Mouse (Mus musculus) forebrain, postnatal 0 days (tissue): ENCODE data around the gene Mrc1. TPM values are rescaled to one million over a fixed set of nuclear protein-coding genes. Genes with fewer than 3 reads are reported as not detected.

Experiments used
- ATAC-seq: fragments of 200-750 bp; cut with Nextera tagmentation; 2 replicates; pipeline ENCODE4 v1.8.0; 2017; ENCODE audit warnings: mild to moderate bottlenecking, moderate library complexity
- DNase-seq: peaks from one replicate; pipeline ENCODE4 v3.0.0-alpha.2; 2015
- H3K27ac ChIP-seq: fragments of 300-500 bp; sonication (generic); 2 replicates; pipeline ENCODE4 v1.5.1; 2014; ENCODE audit warnings: low read depth, mild to moderate bottlenecking, antibody characterized with exemption, low read length, moderate library complexity, mixed read lengths
- H3K27me3 ChIP-seq: fragments of 300-500 bp; sonication (generic); 2 replicates; pipeline ENCODE4 v1.6.1; 2014; ENCODE audit warnings: mild to moderate bottlenecking, low read length, mixed read lengths; ENCODE audit not compliant: insufficient read depth
- H3K36me3 ChIP-seq: fragments of 300-500 bp; sonication (generic); 2 replicates; pipeline ENCODE4 v1.6.1; 2014; ENCODE audit warnings: mild to moderate bottlenecking, moderate library complexity; ENCODE audit not compliant: insufficient read depth
- H3K4me1 ChIP-seq: fragments of 300-500 bp; sonication (generic); 2 replicates; pipeline ENCODE4 v1.6.1; 2014; ENCODE audit warnings: antibody characterized with exemption; ENCODE audit not compliant: insufficient read depth
- H3K4me2 ChIP-seq: fragments of 300-500 bp; sonication (generic); 2 replicates; pipeline ENCODE4 v1.6.1; 2014; ENCODE audit warnings: low read depth, mild to moderate bottlenecking, moderate library complexity
- H3K4me3 ChIP-seq: fragments of 300-500 bp; sonication (generic); 2 replicates; pipeline ENCODE4 v1.5.1; 2014; ENCODE audit warnings: low read depth, low read length, mixed read lengths
- H3K9ac ChIP-seq: fragments of 300-500 bp; sonication (generic); 2 replicates; pipeline ENCODE4 v1.6.1; 2014; ENCODE audit warnings: mild to moderate bottlenecking
- H3K9me3 ChIP-seq: fragments of 300-500 bp; sonication (generic); 2 replicates; pipeline ENCODE4 v1.6.1; 2016; ENCODE audit warnings: low read length
- CTCF ChIP-seq: sonication (generic); IDR thresholded peaks from 2 replicates; pipeline ENCODE4 v1.5.1; 2016; ENCODE audit warnings: antibody characterized with exemption, control low read depth, low read depth
- WGBS: fragments of 180-500 bp; shearing (Covaris S2); extraction: QIAGEN DNeasy Blood & Tissue Kit; methylation state at CpG from one replicate; pipeline ENCODE4 v1.1.7; 2014; 5-methylcytosine and 5-hydroxymethylcytosine counted together
- polyA plus RNA-seq: library from polyadenylated mRNA; unstranded; fragments of >200 nt; fragmentation: Nextera tagmentation; extraction: Ambion mirVana; gene quantifications from 2 replicates; pipeline ENCODE4 v1.2.1, GENCODE M21; 2015
- total RNA-seq: library from RNA; depleted of rRNA; stranded (reverse); fragments of >200 nt; gene quantifications from 2 replicates; pipeline ENCODE4 v1.2.3, GENCODE M21; 2014

Gene Mrc1
- total and polyA plus RNA-seq, 2 experiments from 2014 or later, result 4.1 to 17.1 TPM

DNA sequence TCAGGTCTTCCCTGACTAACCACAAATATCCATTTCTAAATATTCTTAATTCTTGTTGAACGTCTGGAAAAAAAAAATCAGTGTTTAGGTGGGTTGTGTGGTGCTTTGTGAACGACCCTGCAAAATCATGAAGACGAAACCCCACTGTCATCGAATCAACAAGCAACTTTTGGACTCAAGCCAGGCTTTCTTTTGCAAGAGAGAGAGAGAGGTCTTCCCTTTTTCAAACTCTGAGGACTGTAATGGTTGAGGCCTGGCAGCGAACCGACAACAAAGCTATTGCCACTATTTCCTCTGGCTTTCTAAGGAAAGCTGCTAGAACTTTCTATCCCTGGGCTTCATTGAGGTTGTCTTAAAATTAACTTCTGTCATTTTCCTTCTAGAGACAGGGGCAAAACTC lies 697 bp upstream of the Mrc1 start:
- Histone ChIP-seq H3K4me1 (no peaks in the 10 kb centered on the region), H3K27me3 (no peaks in the 10 kb centered on the region), H3K4me3 (no peak overlapping the region), H3K27ac (no peak overlapping the region), H3K9me3 (no peaks in the 10 kb centered on the region), H3K4me2 (no peak overlapping the region), H3K36me3 (no peaks in the 10 kb centered on the region), H3K9ac (no peak overlapping the region)
- no peak for ATAC-seq
- DNase-seq, result no peak
- TF ChIP-seq CTCF, result no peak
- WGBS, result 57% methylated on average over 6 of the region's 6 CpGs

DNA sequence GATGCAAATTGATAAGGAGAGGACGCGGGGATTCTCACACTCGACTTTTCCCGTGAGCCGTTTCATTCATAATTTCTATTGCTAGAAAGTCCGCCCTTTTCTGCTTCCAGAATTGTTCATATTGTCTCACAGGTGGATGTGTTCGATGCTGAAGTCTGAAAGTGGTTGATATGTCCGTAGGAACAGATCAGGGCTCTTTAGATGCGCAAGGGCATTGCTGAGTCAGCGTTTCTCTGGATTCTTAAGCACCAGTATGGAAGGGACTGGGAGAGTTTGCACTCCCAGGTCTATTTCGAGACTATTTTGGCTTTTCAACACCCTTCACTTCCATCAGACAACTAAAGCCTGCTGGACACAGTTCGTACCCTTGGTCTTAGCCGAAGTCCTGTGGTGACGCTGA lies 787 bp downstream of the Mrc1 start:
- no peaks in the 10 kb centered on the region for H3K27me3 ChIP-seq
- no peak overlapping the region for H3K4me3 ChIP-seq
- no peak overlapping the region for H3K27ac ChIP-seq
- 93% methylated on average over 14 of the region's 14 CpGs for WGBS
- DNase-seq (no peak), ATAC-seq (no peak)
- no peak overlapping the region for H3K4me2 ChIP-seq
- no peaks in the 10 kb centered on the region for H3K9me3 ChIP-seq
- H3K36me3 ChIP-seq, result no peaks in the 10 kb centered on the region
- no peaks in the 10 kb centered on the region for H3K4me1 ChIP-seq
- TF ChIP-seq CTCF, result no peak
- no peak overlapping the region for H3K9ac ChIP-seq

GRCm38 (mm10) chr2:14232897-14233296 lies 3.7 kb downstream of the Mrc1 start:
- no peaks in the 10 kb centered on the region for H3K36me3 ChIP-seq
- no peak overlapping the region for H3K27ac ChIP-seq
- ATAC-seq, result no peak
- no peak overlapping the region for H3K9ac ChIP-seq
- no peaks in the 10 kb centered on the region for H3K9me3 ChIP-seq
- H3K4me1 ChIP-seq, result no peaks in the 10 kb centered on the region
- no peak for DNase-seq
- WGBS, result 84% methylated on average over 1 of the region's 1 CpGs
- H3K27me3 ChIP-seq, result no peaks in the 10 kb centered on the region
- no peak for TF ChIP-seq CTCF
- no peak overlapping the region for H3K4me3 ChIP-seq
- no peak overlapping the region for H3K4me2 ChIP-seq

DNA sequence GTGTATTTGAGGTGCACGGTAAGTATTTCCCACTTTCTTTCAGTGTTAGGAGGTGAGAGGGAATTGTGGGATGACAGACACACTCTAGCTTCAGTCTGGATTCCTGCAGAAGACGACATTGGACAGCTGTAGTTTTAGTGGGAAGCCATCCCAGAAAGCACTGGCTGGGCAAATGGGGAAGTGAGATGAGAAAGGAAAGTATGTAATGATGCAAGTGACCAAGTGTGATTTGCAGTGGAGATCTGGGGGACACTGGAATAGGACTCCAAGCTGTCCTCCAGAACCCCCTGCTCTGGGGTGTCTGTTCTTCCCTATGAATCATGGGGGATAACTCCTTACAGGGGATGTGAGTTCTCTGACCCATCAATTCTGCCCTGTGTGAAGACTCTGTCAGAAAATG lies 4.8 kb downstream of the Mrc1 start:
- Histone ChIP-seq H3K4me3 (no peak overlapping the region), H3K9ac (no peak overlapping the region), H3K27me3 (no peaks in the 10 kb centered on the region), H3K36me3 (no peaks in the 10 kb centered on the region), H3K4me1 (no peaks in the 10 kb centered on the region), H3K4me2 (no peak overlapping the region), H3K27ac (no peak overlapping the region), H3K9me3 (no peaks in the 10 kb centered on the region)
- no peak for TF ChIP-seq CTCF
- WGBS, result 70% methylated on average over 2 of the region's 2 CpGs
- no peak for ATAC-seq
- DNase-seq, result no peak

- Histone ChIP-seq H3K4me3 (no peak overlapping the region), H3K36me3 (no peaks in the 10 kb centered on the region), H3K9me3 (no peaks in the 10 kb centered on the region), H3K9ac (no peak overlapping the region), H3K4me1 (no peaks in the 10 kb centered on the region), H3K27me3 (no peaks in the 10 kb centered on the region), H3K4me2 (no peak overlapping the region), H3K27ac (no peak overlapping the region)
- ATAC-seq (no peak), DNase-seq (no peak)
- TF ChIP-seq CTCF, result no peak
- WGBS, result 87% methylated on average over 5 of the region's 5 CpGs
Observed at GRCm38 (mm10) chr2:14235319-14235718, 6.1 kb downstream of the Mrc1 start.

GRCm38 (mm10) chr2:14236920-14237319 lies 7.7 kb downstream of the Mrc1 start:
- 84% methylated on average over 4 of the region's 4 CpGs for WGBS
- no peak for ATAC-seq
- DNase-seq, result no peak

GRCm38 (mm10) chr2:14237723-14238122 lies 8.5 kb downstream of the Mrc1 start:
- DNase-seq, result peak; percentile 5
- ATAC-seq, result no peak
- WGBS, result 41% methylated on average over 4 of the region's 4 CpGs

More at GRCm38 (mm10) chr2:14236920-14237319, 7.7 kb downstream of the Mrc1 start:
- no peaks in the 10 kb centered on the region for H3K36me3 ChIP-seq
- H3K9me3 ChIP-seq, result no peaks in the 10 kb centered on the region
- H3K4me2 ChIP-seq, result no peak overlapping the region
- no peak for TF ChIP-seq CTCF
- H3K4me1 ChIP-seq, result no peaks in the 10 kb centered on the region
- no peak overlapping the region for H3K4me3 ChIP-seq
- H3K27me3 ChIP-seq, result no peaks in the 10 kb centered on the region
- no peak overlapping the region for H3K9ac ChIP-seq
- no peak overlapping the region for H3K27ac ChIP-seq

DNA sequence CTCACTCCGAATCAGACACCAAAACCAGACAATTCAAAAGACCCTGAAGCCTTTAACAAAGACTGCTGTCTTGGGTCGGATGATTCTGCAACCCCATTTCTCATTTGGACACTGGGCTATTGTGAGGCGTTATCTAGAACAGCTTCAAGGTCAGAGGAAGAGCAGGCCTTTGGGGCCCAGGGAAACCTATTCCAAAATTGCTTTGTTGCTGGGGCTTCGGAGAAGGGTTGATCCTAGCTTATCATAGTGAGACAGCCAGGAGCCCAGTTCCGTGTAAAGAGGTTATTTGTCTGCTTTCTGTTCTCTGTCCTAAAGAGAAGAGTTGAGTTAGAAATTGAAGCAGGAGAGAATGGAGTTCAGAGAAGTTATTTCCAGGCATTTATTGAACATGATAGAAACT lies 10.0 kb downstream of the Mrc1 start:
- Histone ChIP-seq H3K4me3 (no peak overlapping the region), H3K4me1 (no peaks in the 10 kb centered on the region), H3K9ac (no peak overlapping the region), H3K9me3 (no peaks in the 10 kb centered on the region), H3K27me3 (no peaks in the 10 kb centered on the region), H3K4me2 (no peak overlapping the region), H3K36me3 (no peaks in the 10 kb centered on the region), H3K27ac (no peak overlapping the region)
- TF ChIP-seq CTCF, result no peak
- no peak for ATAC-seq
- WGBS, result 75% methylated on average over 5 of the region's 5 CpGs
- DNase-seq, result no peak

More at GRCm38 (mm10) chr2:14237723-14238122, 8.5 kb downstream of the Mrc1 start:
- Histone ChIP-seq H3K27ac (no peak overlapping the region), H3K4me1 (no peaks in the 10 kb centered on the region), H3K36me3 (no peaks in the 10 kb centered on the region), H3K9me3 (no peaks in the 10 kb centered on the region), H3K4me3 (no peak overlapping the region), H3K27me3 (no peaks in the 10 kb centered on the region), H3K9ac (no peak overlapping the region), H3K4me2 (no peak overlapping the region)
- no peak for TF ChIP-seq CTCF
